Mouse (Mus musculus) midbrain, embryonic 14.5 days (tissue): ENCODE results near the gene Ccdc9. TPM values are rescaled to one million over a fixed set of nuclear protein-coding genes. Genes with fewer than 3 reads are reported as not detected.
A peak's percentile ranks its signal among the peaks of the same experiment; 100 is the strongest.
"Not testable (repeated sequence)": the region's sequence is repeated elsewhere in the genome, so short reads cannot be mapped to it uniquely, and the experiment has no call there.

Experiments
- ATAC-seq: fragments of 200-750 bp; cut with Nextera tagmentation; 2 replicates; pipeline ENCODE4 v1.8.0; 2017; ENCODE audit warnings: moderate number of reproducible peaks, moderate library complexity; ENCODE audit not compliant: low FRiP score, low TSS enrichment
- DNase-seq: peaks from one replicate; pipeline ENCODE4 v3.0.0-alpha.2; 2015
- H3K27ac ChIP-seq: fragments of 300-500 bp; sonication (generic); replicated peaks from 2 replicates; pipeline ENCODE4 v1.5.1; 2014; ENCODE audit warnings: mild to moderate bottlenecking, low read depth, low read length, moderate library complexity
- H3K27me3 ChIP-seq: fragments of 300-500 bp; sonication (generic); 2 replicates; pipeline ENCODE4 v1.6.1; 2014; ENCODE audit warnings: low read length, control low read depth, mixed read lengths; ENCODE audit not compliant: control insufficient read depth, insufficient read depth
- H3K36me3 ChIP-seq: fragments of 300-500 bp; sonication (generic); 2 replicates; pipeline ENCODE4 v1.6.1; 2014; ENCODE audit warnings: low read length, control low read depth; ENCODE audit not compliant: control insufficient read depth, insufficient read depth
- H3K4me1 ChIP-seq: fragments of 300-500 bp; sonication (generic); 2 replicates; pipeline ENCODE4 v1.6.1; 2014; ENCODE audit warnings: mild to moderate bottlenecking, antibody characterized with exemption, low read length, control low read depth; ENCODE audit not compliant: control insufficient read depth, insufficient read depth
- H3K4me2 ChIP-seq: fragments of 300-500 bp; sonication (generic); 2 replicates; pipeline ENCODE4 v1.6.1; 2014; ENCODE audit warnings: mild to moderate bottlenecking, low read length, moderate library complexity
- H3K4me3 ChIP-seq: fragments of 300-500 bp; sonication (generic); replicated peaks from 2 replicates; pipeline ENCODE4 v1.5.1; 2014; ENCODE audit warnings: low read depth, low read length
- H3K9ac ChIP-seq: fragments of 300-500 bp; sonication (generic); replicated peaks from 2 replicates; pipeline ENCODE4 v1.6.1; 2014; ENCODE audit warnings: mild to moderate bottlenecking, low read length, moderate library complexity
- H3K9me3 ChIP-seq: fragments of 300-500 bp; sonication (generic); 2 replicates; pipeline ENCODE4 v1.6.1; 2016; ENCODE audit warnings: low read length, control low read depth, mixed read lengths; ENCODE audit not compliant: control insufficient read depth
- WGBS: fragments of 180-500 bp; shearing (Covaris S2); extraction: QIAGEN DNeasy Blood & Tissue Kit; methylation state at CpG from one replicate; pipeline ENCODE4 v1.1.7; 2014; 5-methylcytosine and 5-hydroxymethylcytosine counted together
- polyA plus RNA-seq: library from polyadenylated mRNA; unstranded; fragments of >200 nt; fragmentation: Nextera tagmentation; extraction: Ambion mirVana; gene quantifications from 2 replicates; pipeline ENCODE4 v1.2.1, GENCODE M21; 2014

Ccdc9 gene
- polyA plus RNA-seq, 1 experiment from 2014 or later, result 17.6 TPM

DNA sequence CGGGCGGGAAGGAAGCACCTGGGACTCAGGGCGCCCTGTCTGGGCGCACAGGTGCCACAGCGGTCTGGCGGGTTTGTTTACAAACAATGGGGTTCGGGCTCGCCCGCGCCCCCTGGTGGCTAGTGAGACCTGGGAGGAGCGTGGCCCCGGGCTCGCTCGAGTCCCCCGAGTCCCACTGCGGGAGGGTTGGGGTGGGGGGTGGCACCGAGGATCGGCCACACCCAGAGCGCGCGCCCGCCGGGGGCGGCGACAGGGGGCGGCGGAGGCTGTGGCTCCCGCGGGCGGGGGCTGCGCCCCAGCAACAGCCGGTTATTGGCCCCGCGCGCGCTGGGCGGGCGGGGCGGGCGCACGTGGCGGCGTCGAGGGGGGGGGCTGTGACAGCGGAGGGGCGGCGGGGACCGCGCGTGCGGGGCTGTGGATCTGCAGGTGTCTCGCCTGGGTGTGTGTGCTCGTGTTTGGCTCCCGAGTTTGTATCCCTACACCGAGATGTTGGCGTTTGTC is 23.5 kb upstream of the Ccdc9 start:
- Histone ChIP-seq H3K4me2 (peak overlapping the region; percentile 97), H3K9me3 (no peaks in the 10 kb centered on the region), H3K9ac (peak overlapping the region; percentile 59), H3K27me3 (no peaks in the 10 kb centered on the region), H3K4me1 (peaks cover 32% of the 10 kb centered on the region), H3K27ac (peak overlapping the region; percentile 70), H3K4me3 (peak overlapping the region; percentile 67), H3K36me3 (no peaks in the 10 kb centered on the region)
- under 1% methylated on average over 50 of the region's 56 CpGs for WGBS
- DNase-seq (peak; percentile 82), ATAC-seq (peak; percentile 4; the same call in 1 of the 2 replicates)

DNA sequence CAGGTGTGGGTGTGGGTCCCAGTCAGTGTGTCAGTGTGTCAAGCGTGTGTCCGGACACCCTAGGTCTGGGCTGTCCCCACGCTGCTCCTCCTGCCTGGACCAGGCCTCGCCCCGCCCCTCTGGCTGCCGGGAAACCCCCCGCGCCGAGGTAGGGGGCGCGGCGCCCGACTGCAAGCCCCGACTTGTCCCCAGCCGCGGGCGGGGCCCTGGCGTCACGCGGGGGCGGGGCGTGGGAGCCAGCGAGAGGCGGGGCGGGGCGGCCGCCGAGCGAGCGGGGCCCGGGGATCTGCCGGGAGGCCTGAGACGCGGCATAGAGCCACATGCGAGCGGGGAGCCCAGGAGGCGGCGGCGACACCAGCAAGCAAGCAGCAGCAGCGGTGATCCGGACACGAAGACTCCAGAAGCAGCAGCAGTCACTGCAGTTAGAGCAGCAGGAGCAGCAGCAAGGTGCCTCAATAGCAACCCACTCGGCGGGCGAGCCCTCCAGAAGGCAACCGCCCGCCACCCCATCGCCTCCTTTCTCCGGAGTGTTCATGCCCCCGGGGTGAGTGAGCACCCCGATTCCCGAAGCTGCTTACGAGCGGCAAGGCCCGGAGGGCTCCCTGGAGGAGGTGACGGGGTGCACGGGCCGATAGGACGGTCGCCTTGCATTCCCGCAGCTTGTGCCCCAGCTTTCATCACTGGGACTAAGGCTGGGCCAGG is 22.9 kb upstream of the Ccdc9 start:
- Histone ChIP-seq H3K4me1 (peaks cover 32% of the 10 kb centered on the region), H3K4me3 (peak overlapping the region; percentile 67), H3K4me2 (peak overlapping the region; percentile 97), H3K9me3 (no peaks in the 10 kb centered on the region), H3K9ac (peak overlapping the region; percentile 59), H3K27ac (peak overlapping the region; percentile 70), H3K36me3 (no peaks in the 10 kb centered on the region), H3K27me3 (no peaks in the 10 kb centered on the region)
- peak; percentile 38 for ATAC-seq
- peak; percentile 86 for DNase-seq
- under 1% methylated on average over 60 of the region's 61 CpGs for WGBS

GRCm38 (mm10) chr7:16308555-16309317 is 22.1 kb upstream of the Ccdc9 start:
- H3K27me3 ChIP-seq, result no peaks in the 10 kb centered on the region
- no peaks in the 10 kb centered on the region for H3K36me3 ChIP-seq
- peak overlapping the region; percentile 97 for H3K4me2 ChIP-seq
- H3K9me3 ChIP-seq, result no peaks in the 10 kb centered on the region
- peaks cover 29% of the 10 kb centered on the region for H3K4me1 ChIP-seq
- peak overlapping the region; percentile 67 for H3K4me3 ChIP-seq
- 46% methylated on average over 16 of the region's 16 CpGs for WGBS
- DNase-seq (no peak), ATAC-seq (no peak)
- H3K27ac ChIP-seq, result peak overlapping the region; percentile 70; the same call in 1 of the 2 replicates
- peak overlapping the region; percentile 59 for H3K9ac ChIP-seq

DNA sequence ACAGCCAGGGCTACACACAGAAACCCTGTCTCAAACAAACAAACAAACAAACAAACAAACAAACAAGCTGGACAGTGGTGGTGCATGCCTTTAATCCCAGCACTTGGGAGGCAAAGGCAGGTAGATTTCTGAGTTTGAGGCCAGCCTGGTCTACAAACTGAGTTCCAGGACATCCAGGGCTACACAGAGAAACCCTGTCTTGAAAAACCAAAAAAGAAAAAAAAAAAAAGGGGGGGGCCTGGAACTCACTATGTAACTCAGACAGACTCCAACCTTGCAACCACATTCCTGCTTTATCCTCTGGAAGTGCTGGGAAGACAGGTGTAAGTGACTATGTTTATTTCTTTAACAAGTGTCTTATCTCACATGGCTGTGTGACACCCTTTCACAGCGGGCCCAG is 21.5 kb upstream of the Ccdc9 start, which contains the start of gene Bbc3:
Gene Bbc3 (plus strand): TSS at position 301 of the 400 bp plus-strand sequence.
- not testable (repeated sequence) for DNase-seq, ATAC-seq, H3K27me3 ChIP-seq, H3K36me3 ChIP-seq, H3K9me3 ChIP-seq
- H3K4me2 ChIP-seq, result peak within 1 kb of the TSS; percentile 97
- H3K4me3 ChIP-seq, result peak within 1 kb of the TSS; percentile 67
- peak within 1 kb of the TSS; percentile 70; the same call in 1 of the 2 replicates for H3K27ac ChIP-seq
- H3K4me1 ChIP-seq, result peaks cover 26% of the 10 kb centered on the region
- H3K9ac ChIP-seq, result peak within 1 kb of the TSS; percentile 59
- 73% methylated on average over 1 of the region's 1 CpGs for WGBS

GRCm38 (mm10) chr7:16307141-16307540 is 20.5 kb upstream of the Ccdc9 start:
- H3K4me2 ChIP-seq, result not testable (repeated sequence)
- peaks cover 16% of the 10 kb centered on the region; the same call in 1 of the 2 replicates for H3K4me1 ChIP-seq

GRCm38 (mm10) chr7:16299419-16300035 is 12.9 kb upstream of the Ccdc9 start:
- WGBS, result under 1% methylated on average over 52 of the region's 52 CpGs
- ATAC-seq (peak; percentile 93), DNase-seq (peak; percentile 97)
- Histone ChIP-seq H3K9me3 (no peaks in the 10 kb centered on the region), H3K27ac (peak overlapping the region; percentile 75), H3K36me3 (no peaks in the 10 kb centered on the region), H3K4me1 (peaks cover 19% of the 10 kb centered on the region), H3K27me3 (no peaks in the 10 kb centered on the region), H3K4me2 (peak overlapping the region; percentile 83), H3K9ac (peak overlapping the region; percentile 53; the same call in 1 of the 2 replicates), H3K4me3 (peak overlapping the region; percentile 47)

More at GRCm38 (mm10) chr7:16307141-16307540, 20.5 kb upstream of the Ccdc9 start:
- WGBS, result 78% methylated on average over 6 of the region's 6 CpGs
- H3K9ac ChIP-seq, ATAC-seq, H3K9me3 ChIP-seq, H3K27me3 ChIP-seq, DNase-seq, H3K36me3 ChIP-seq, H3K27ac ChIP-seq, H3K4me3 ChIP-seq: not testable (repeated sequence)

DNA sequence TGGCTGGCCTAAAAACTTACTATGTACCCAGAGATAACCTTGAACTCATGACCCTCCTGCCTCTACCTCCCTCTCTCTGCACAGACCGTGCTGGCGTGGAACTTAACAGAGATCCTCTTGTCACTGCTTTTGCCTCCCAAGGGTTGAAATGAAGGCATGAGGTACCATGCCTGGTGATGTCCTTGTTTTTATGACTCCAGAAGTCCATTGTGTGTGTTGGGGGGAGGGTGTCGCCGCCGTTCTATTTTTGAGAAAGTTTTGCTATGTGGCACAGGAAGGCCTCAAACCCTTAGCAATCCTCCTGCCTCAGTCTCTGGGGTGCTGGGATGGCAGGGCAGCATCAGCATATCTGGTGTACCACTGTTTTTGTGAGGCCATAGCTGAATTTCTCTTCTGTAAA is 12.3 kb upstream of the Ccdc9 start:
- H3K4me3 ChIP-seq, result peak overlapping the region; percentile 47
- 79% methylated on average over 5 of the region's 5 CpGs for WGBS
- peaks cover 19% of the 10 kb centered on the region for H3K4me1 ChIP-seq
- DNase-seq (no peak), ATAC-seq (no peak)
- H3K9me3 ChIP-seq, result no peaks in the 10 kb centered on the region
- H3K27me3 ChIP-seq, result no peaks in the 10 kb centered on the region
- H3K9ac ChIP-seq, result no peak overlapping the region
- H3K36me3 ChIP-seq, result no peaks in the 10 kb centered on the region
- peak overlapping the region; percentile 75 for H3K27ac ChIP-seq
- H3K4me2 ChIP-seq, result peak overlapping the region; percentile 83

DNA sequence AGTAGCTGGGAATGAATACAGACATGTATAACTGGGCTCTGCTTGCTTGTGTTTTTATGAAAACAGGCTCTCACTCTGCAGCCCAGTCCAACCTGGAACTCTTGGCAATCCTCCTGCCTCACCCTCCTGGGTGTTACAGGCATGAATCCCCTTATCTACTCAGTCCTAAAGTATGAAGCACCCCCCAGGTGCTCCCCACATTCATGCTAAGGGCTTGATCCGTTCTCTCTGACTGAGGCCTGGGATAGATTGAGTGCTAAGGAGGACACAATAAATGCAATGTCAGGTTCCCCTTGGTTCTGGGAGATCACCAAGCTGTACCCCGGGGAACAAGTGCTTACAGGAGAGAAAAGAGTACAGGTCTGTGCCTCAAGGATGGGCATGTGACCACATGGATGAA is 11.0 kb upstream of the Ccdc9 start:
- ATAC-seq, result no peak
- Histone ChIP-seq H3K4me2 (peak overlapping the region; percentile 79; the same call in 1 of the 2 replicates), H3K27me3 (no peaks in the 10 kb centered on the region), H3K4me3 (no peak overlapping the region), H3K4me1 (peaks cover 19% of the 10 kb centered on the region), H3K9me3 (no peaks in the 10 kb centered on the region), H3K9ac (no peak overlapping the region), H3K36me3 (no peaks in the 10 kb centered on the region), H3K27ac (no peak overlapping the region)
- 61% methylated on average over 2 of the region's 2 CpGs for WGBS
- DNase-seq, result no peak
